Mouse (Mus musculus) hindbrain, embryonic 16.5 days (tissue): ENCODE results near the gene Srd5a3. TPM values are rescaled to one million over a fixed set of nuclear protein-coding genes. Genes with fewer than 3 reads are reported as not detected.

ENCODE experiments used
- ATAC-seq: fragments of 200-750 bp; cut with Nextera tagmentation; 2 replicates; pipeline ENCODE4 v1.8.0; 2017; ENCODE audit warnings: moderate TSS enrichment, moderate library complexity
- H3K27ac ChIP-seq: fragments of 300-500 bp; sonication (generic); 2 replicates; pipeline ENCODE4 v1.5.1; 2014; ENCODE audit warnings: low read depth, mild to moderate bottlenecking, control low read depth, low read length, moderate library complexity
- H3K27me3 ChIP-seq: fragments of 300-500 bp; sonication (generic); replicated peaks from 2 replicates; pipeline ENCODE4 v1.6.1; 2014; ENCODE audit warnings: low read length; ENCODE audit not compliant: control insufficient read depth, insufficient read depth
- H3K36me3 ChIP-seq: fragments of 300-500 bp; sonication (generic); 2 replicates; pipeline ENCODE4 v1.6.1; 2014; ENCODE audit warnings: mild to moderate bottlenecking, low read length, moderate library complexity, mixed read lengths; ENCODE audit not compliant: control insufficient read depth, insufficient read depth
- H3K4me1 ChIP-seq: fragments of 300-500 bp; sonication (generic); 2 replicates; pipeline ENCODE4 v1.6.1; 2014; ENCODE audit warnings: low read depth, low read length; ENCODE audit not compliant: control insufficient read depth, insufficient read depth
- H3K4me2 ChIP-seq: fragments of 300-500 bp; sonication (generic); 2 replicates; pipeline ENCODE4 v1.6.1; 2014; ENCODE audit warnings: mild to moderate bottlenecking, low read length, control low read depth, moderate library complexity
- H3K4me3 ChIP-seq: fragments of 300-500 bp; sonication (generic); 2 replicates; pipeline ENCODE4 v1.5.1; 2014; ENCODE audit warnings: mild to moderate bottlenecking, low read length, control low read depth, moderate library complexity
- H3K9ac ChIP-seq: fragments of 300-500 bp; sonication (generic); 2 replicates; pipeline ENCODE4 v1.6.1; 2014; ENCODE audit warnings: low read depth, mild to moderate bottlenecking, control low read depth, low read length, moderate library complexity
- H3K9me3 ChIP-seq: fragments of 300-500 bp; sonication (generic); 2 replicates; pipeline ENCODE4 v1.6.1; 2014; ENCODE audit warnings: mild to moderate bottlenecking, low read length, moderate library complexity; ENCODE audit not compliant: control insufficient read depth
- WGBS: fragments of 180-500 bp; shearing (Covaris S2); extraction: QIAGEN DNeasy Blood & Tissue Kit; methylation state at CpG from one replicate; pipeline ENCODE4 v1.1.7; 2014; 5-methylcytosine and 5-hydroxymethylcytosine counted together
- polyA plus RNA-seq: library from polyadenylated mRNA; unstranded; fragments of >200 nt; fragmentation: Nextera tagmentation; extraction: Ambion mirVana; gene quantifications from 2 replicates; pipeline ENCODE4 v1.2.1, GENCODE M21; 2015

The Srd5a3 gene
- polyA plus RNA-seq, 1 experiment from 2014 or later: 22.9 TPM

GRCm38 (mm10) chr5:76194377-76194945, 54.4 kb downstream of the Srd5a3 start:
- peaks cover 2% of the 10 kb centered on the region; the same call in 1 of the 2 replicates for H3K36me3 ChIP-seq
- WGBS: 91% methylated on average over 6 of the region's 6 CpGs
- H3K4me3 ChIP-seq: no peak overlapping the region
- no peak overlapping the region for H3K4me2 ChIP-seq
- H3K9me3 ChIP-seq: no peaks in the 10 kb centered on the region
- no peak for ATAC-seq
- no peaks in the 10 kb centered on the region for H3K4me1 ChIP-seq
- H3K27me3 ChIP-seq: no peaks in the 10 kb centered on the region
- no peak overlapping the region for H3K9ac ChIP-seq
- H3K27ac ChIP-seq: no peak overlapping the region

- Histone ChIP-seq H3K27me3 (no peaks in the 10 kb centered on the region), H3K4me3 (no peak overlapping the region), H3K9me3 (no peaks in the 10 kb centered on the region), H3K4me2 (no peak overlapping the region), H3K27ac (no peak overlapping the region), H3K4me1 (no peaks in the 10 kb centered on the region), H3K36me3 (peaks cover 8% of the 10 kb centered on the region; the same call in 1 of the 2 replicates), H3K9ac (no peak overlapping the region)
- 93% methylated on average over 13 of the region's 13 CpGs for WGBS
- ATAC-seq: no peak
Measured at GRCm38 (mm10) chr5:76199346-76199745, 59.3 kb downstream of the Srd5a3 start.

- no peaks in the 10 kb centered on the region for H3K4me1 ChIP-seq
- WGBS: 91% methylated on average over 3 of the region's 3 CpGs
- H3K36me3 ChIP-seq: peaks cover 8% of the 10 kb centered on the region; the same call in 1 of the 2 replicates
- H3K4me2 ChIP-seq: no peak overlapping the region
- no peak overlapping the region for H3K9ac ChIP-seq
- H3K4me3 ChIP-seq: no peak overlapping the region
- H3K27me3 ChIP-seq: no peaks in the 10 kb centered on the region
- no peak for ATAC-seq
- no peaks in the 10 kb centered on the region for H3K9me3 ChIP-seq
- H3K27ac ChIP-seq: no peak overlapping the region
Measured at GRCm38 (mm10) chr5:76203171-76203570, 63.1 kb downstream of the Srd5a3 start.

Other genes with a start within 250 kb of the Srd5a3 start
- gene Kdr, start 161.8 kb upstream of the Srd5a3 start, polyA plus RNA-seq: 21.7 and 28.6 TPM in 2 replicates
- gene Tmem165, start 43.6 kb downstream of the Srd5a3 start, polyA plus RNA-seq: 42.8 and 46.3 TPM in 2 replicates
- 13.1 TPM in 2 replicates for gene Clock, start 164.5 kb downstream of the Srd5a3 start, polyA plus RNA-seq
- gene Pdcl2, start 190.9 kb downstream of the Srd5a3 start, polyA plus RNA-seq: not detected in 2 replicates
- gene Nmu, start 223.5 kb downstream of the Srd5a3 start, polyA plus RNA-seq: 1.7 and 2.3 TPM in 2 replicates